Mouse (Mus musculus) MEL (cell line): ENCODE data around the gene AC170998.1.

Experiments
- BHLHE40 ChIP-seq: IDR thresholded peaks from 2 replicates; pipeline ENCODE4 v1.6.1; 2012; ENCODE audit warnings: low read depth, mild to moderate bottlenecking, inconsistent platforms, low read length, improper control_type of control experiment, borderline replicate concordance
- CTCF ChIP-seq, 3 experiments: IDR thresholded peaks in 2 of 3; conservative IDR thresholded peaks in 1 of 3; 2 replicates each; pipeline ENCODE4 v1.5.1; 2011 to 2012; ENCODE audit warnings: low read length in 3 of 3, low read depth in 2 of 3, mild to moderate bottlenecking in 2 of 3, improper control_type of control experiment in 1 of 3, inconsistent platforms in 1 of 3, mixed read lengths in 1 of 3, moderate library complexity in 1 of 3; ENCODE audit not compliant: control insufficient read depth in 1 of 3, insufficient read depth in 1 of 3, poor library complexity in 1 of 3, severe bottlenecking in 1 of 3
- EP300 ChIP-seq, 2 experiments: IDR thresholded peaks; 2 replicates each; pipeline ENCODE4 v1.6.1; 2011; ENCODE audit warnings: improper control_type of control experiment in 2 of 2, low read length in 2 of 2, low read depth in 1 of 2, mild to moderate bottlenecking in 1 of 2
- POLR2A ChIP-seq, 2 experiments: IDR thresholded peaks; 2 replicates each; pipeline ENCODE4 v1.6.1; 2011 to 2012; ENCODE audit warnings: low read length in 2 of 2, mild to moderate bottlenecking in 2 of 2, control low read depth in 1 of 2, improper control_type of control experiment in 1 of 2, low read depth in 1 of 2, moderate library complexity in 1 of 2; ENCODE audit not compliant: control insufficient read depth in 1 of 2, insufficient read depth in 1 of 2, poor library complexity in 1 of 2
- TCF12 ChIP-seq: IDR thresholded peaks from 2 replicates; pipeline ENCODE4 v1.6.1; 2014; ENCODE audit warnings: low read depth, mild to moderate bottlenecking, inconsistent platforms, low read length, improper control_type of control experiment, moderate library complexity

DNA sequence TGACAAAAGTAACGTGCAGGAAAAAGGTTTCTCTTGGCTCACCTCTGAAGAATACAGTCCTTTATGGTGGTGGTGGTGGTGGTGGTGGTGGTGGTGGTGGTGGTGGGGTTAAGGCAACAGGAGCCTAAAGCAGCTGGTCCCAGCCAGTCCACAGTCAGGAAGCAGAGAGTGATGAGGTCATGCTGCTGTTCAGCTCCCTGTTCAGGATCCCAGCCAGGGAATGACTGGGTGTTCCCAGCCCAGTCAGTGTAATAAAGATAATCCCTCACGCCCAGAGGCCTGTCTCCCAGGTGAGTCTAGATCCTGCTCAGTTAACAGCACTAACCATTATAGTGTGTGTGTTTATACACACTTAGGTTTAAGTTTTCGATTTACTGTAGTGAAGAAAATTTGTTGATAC is 24.1 kb upstream of the AC170998.1 start:
- TF ChIP-seq TCF12 (no peak), CTCF (IDR thresholded peaks at IDR 0.05 in 2 of 3, conservative IDR thresholded peaks at IDR 0.05 in 1 of 3; ENCODE audit: control insufficient read depth in 1 of 3, insufficient read depth in 1 of 3, low read depth in 2 of 3, low read length in 3 of 3, poor library complexity in 1 of 3, severe bottlenecking in 1 of 3) (no peak), POLR2A (IDR thresholded peaks at IDR 0.05; ENCODE audit: control insufficient read depth in 1 of 2, insufficient read depth in 1 of 2, low read depth in 1 of 2, low read length in 2 of 2, poor library complexity in 1 of 2) (no peak), BHLHE40 (no peak), EP300 (IDR thresholded peaks at IDR 0.05; ENCODE audit: low read depth in 1 of 2, low read length in 2 of 2) (no peak)
